Mouse (Mus musculus) liver, adult 2 months (tissue): ENCODE measurements around the gene Cycs. TPM values are rescaled to one million over a fixed set of nuclear protein-coding genes. Genes with fewer than 3 reads are reported as not detected.
"Not testable (repeated sequence)": the region's sequence is repeated elsewhere in the genome, so short reads cannot be mapped to it uniquely, and the experiment has no call there.

Experiments
- DNase-seq: peaks from one replicate; pipeline ENCODE4 v3.0.0-alpha.2; 2011; ENCODE audit warnings: low read depth, low spot score; ENCODE audit errors: extremely low read depth
- H3K27ac ChIP-seq: fragments of 200-500 bp; replicated peaks from 2 replicates; pipeline ENCODE4 v1.5.1; 2012; ENCODE audit warnings: low read depth, mild to moderate bottlenecking, control low read depth, inconsistent platforms, low read length; ENCODE audit not compliant: insufficient read depth
- H3K27me3 ChIP-seq: fragments of 200-500 bp; 2 replicates; pipeline ENCODE4 v1.6.1; 2012; ENCODE audit warnings: mild to moderate bottlenecking, moderate library complexity, low read length, inconsistent platforms; ENCODE audit not compliant: control insufficient read depth, insufficient read depth
- H3K36me3 ChIP-seq: fragments of 200-500 bp; 2 replicates; pipeline ENCODE4 v1.6.1; 2012; ENCODE audit warnings: low read length, inconsistent platforms; ENCODE audit not compliant: control insufficient read depth, insufficient read depth
- H3K4me1 ChIP-seq: fragments of 200-500 bp; 2 replicates; pipeline ENCODE4 v1.6.1; 2011; ENCODE audit warnings: low read length; ENCODE audit not compliant: control insufficient read depth, insufficient read depth
- H3K4me3 ChIP-seq: fragments of 200-500 bp; 2 replicates; pipeline ENCODE4 v1.5.1; 2011; ENCODE audit warnings: low read depth, mild to moderate bottlenecking, control low read depth, low read length, moderate library complexity; ENCODE audit not compliant: insufficient read depth
- H3K79me2 ChIP-seq: fragments of 200-500 bp; 2 replicates; pipeline ENCODE4 v1.6.1; 2012; ENCODE audit warnings: inconsistent platforms, mild to moderate bottlenecking, low read length, moderate library complexity; ENCODE audit not compliant: control insufficient read depth, insufficient read depth
- H3K9ac ChIP-seq: fragments of 200-500 bp; 2 replicates; pipeline ENCODE4 v1.6.1; 2012; ENCODE audit warnings: low read depth, mild to moderate bottlenecking, control low read depth, inconsistent platforms, low read length
- CTCF ChIP-seq: fragments of 200-500 bp; IDR thresholded peaks from 2 replicates; pipeline ENCODE4 v1.5.1; 2011; ENCODE audit warnings: low read depth, low read length, control low read depth
- POLR2A ChIP-seq: fragments of 200-500 bp; IDR thresholded peaks from 2 replicates; pipeline ENCODE4 v1.6.1; 2011; ENCODE audit warnings: low read length, control low read depth; ENCODE audit not compliant: insufficient read depth; ENCODE audit errors: extremely low read depth
- WGBS: fragments of 180-500 bp; shearing (Covaris S2); methylation state at CpG from one replicate; pipeline ENCODE4 v1.1.7; 2018; 5-methylcytosine and 5-hydroxymethylcytosine counted together
- polyA plus RNA-seq: library from polyadenylated mRNA; depleted of rRNA; stranded (reverse); fragments of >200 nt; gene quantifications from 2 replicates; pipeline ENCODE4 v1.2.3, GENCODE M21; 2012
- total RNA-seq: library from RNA; depleted of rRNA; stranded (reverse); fragments of >200 nt; gene quantifications from 2 replicates; pipeline ENCODE4 v1.2.3, GENCODE M21; 2014

Gene Cycs
- total and polyA plus RNA-seq, 2 experiments, result 2.9 to 52.9 TPM

DNA sequence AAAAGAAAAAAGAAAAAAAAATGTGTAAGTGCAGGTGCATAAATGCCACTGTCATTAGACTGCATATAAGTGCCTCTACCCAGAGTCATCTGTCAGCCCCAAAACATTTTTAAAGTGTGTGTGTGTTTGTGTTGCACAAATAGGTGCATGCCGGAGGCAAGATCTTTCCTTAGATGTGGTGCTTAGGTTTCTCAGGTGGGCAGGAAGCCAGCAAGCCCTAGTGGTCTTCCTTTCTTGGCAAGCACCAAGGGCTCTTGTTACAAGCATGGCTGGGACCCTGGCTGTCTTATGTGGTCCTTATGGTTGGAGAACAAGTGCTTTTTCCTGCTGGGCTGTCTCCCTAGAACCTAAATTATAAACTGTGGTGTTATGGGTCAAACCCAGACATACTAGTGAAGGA, 5.3 kb upstream of the Cycs start:
- H3K27ac ChIP-seq, result no peak overlapping the region
- H3K27me3 ChIP-seq, result no peaks in the 10 kb centered on the region
- no peaks in the 10 kb centered on the region for H3K4me1 ChIP-seq
- TF ChIP-seq CTCF (no peak), POLR2A (no peak)
- H3K4me3 ChIP-seq, result no peak overlapping the region
- H3K9ac ChIP-seq, result no peak overlapping the region
- H3K36me3 ChIP-seq, result no peaks in the 10 kb centered on the region
- WGBS, result 91% methylated on average over 1 of the region's 1 CpGs
- no peak for DNase-seq
- H3K79me2 ChIP-seq, result no peaks in the 10 kb centered on the region

DNA sequence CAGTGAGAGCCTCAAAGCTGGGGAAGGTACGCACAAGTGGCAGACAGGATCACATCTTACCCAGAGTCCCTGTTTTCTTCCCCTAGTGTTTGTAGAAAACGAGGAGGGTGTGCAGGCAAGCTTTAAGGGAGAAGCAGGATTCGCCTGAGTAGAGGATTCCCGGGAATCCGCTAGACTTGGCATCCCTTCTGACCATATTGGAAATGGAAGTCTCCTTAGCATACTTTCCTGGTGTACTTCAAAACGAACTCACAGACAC, 588 bp upstream of the Cycs start:
- Histone ChIP-seq H3K9ac (peak overlapping the region; percentile 76), H3K27ac (peak overlapping the region; percentile 81), H3K79me2 (no peaks in the 10 kb centered on the region; the same call in 1 of the 2 replicates), H3K4me1 (0 out of 2 replicates have a peak, but pooled peaks cover 2% of the 10 kb centered on the region), H3K36me3 (peaks cover 11% of the 10 kb centered on the region), H3K27me3 (no peaks in the 10 kb centered on the region), H3K4me3 (peak overlapping the region; percentile 69)
- no peak for TF ChIP-seq POLR2A
- TF ChIP-seq CTCF, result no peak
- no peak for DNase-seq
- 1% methylated on average over 6 of the region's 6 CpGs for WGBS

DNA sequence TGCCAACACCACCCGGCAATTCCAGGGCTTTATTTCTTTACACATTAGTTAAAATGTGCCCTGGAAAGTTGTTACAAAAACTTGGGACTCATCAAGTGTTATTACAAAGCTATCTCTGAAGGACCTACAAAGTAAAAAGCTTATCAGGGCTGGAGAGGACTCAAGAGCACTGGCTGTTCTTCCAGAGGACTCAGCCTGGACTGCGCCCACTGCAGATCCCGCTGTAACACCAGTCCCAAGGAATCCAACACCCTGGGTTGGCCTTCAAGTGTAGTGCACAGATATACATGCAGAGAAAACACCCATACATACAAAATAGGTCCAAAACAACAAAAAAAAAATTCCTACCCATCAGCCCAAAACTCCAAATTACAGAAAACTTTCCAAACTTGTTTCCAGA, 2.7 kb downstream of the Cycs start:
- H3K9ac ChIP-seq, result no peak overlapping the region
- H3K36me3 ChIP-seq, result peaks cover 11% of the 10 kb centered on the region
- no peak overlapping the region for H3K27ac ChIP-seq
- no peaks in the 10 kb centered on the region; the same call in 1 of the 2 replicates for H3K79me2 ChIP-seq
- H3K4me3 ChIP-seq, result no peak overlapping the region
- H3K4me1 ChIP-seq, result 0 out of 2 replicates have a peak, but pooled peaks cover 2% of the 10 kb centered on the region
- no peak for TF ChIP-seq CTCF
- TF ChIP-seq POLR2A, result no peak
- WGBS, result 84% methylated on average over 3 of the region's 3 CpGs
- no peaks in the 10 kb centered on the region for H3K27me3 ChIP-seq
- DNase-seq, result no peak

GRCm38 (mm10) chr6:50562421-50562820, 3.9 kb downstream of the Cycs start:
- no peak overlapping the region for H3K27ac ChIP-seq

DNA sequence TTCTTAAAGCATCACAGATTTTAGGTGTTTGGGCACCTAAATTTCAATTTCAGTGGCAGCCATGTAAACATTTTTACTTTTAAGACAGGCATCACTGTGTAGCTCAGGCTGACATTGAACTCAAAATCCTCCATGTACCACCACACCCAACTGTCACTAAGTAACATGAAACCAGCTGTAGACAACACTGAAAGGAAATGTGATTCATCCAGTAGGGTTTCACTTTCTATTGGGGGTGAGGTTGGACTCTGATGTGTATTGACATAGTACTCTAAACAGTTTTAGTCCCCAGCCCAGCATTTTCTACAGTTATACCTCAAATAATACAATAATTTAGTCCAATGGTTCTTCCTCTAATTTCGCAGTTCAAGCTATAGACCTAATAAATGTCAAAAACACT, 5.6 kb downstream of the Cycs start:
- H3K27ac ChIP-seq, result no peak overlapping the region
- no peak for TF ChIP-seq POLR2A
- peaks cover 11% of the 10 kb centered on the region for H3K36me3 ChIP-seq
- no peaks in the 10 kb centered on the region; the same call in 1 of the 2 replicates for H3K79me2 ChIP-seq
- no peak for DNase-seq
- WGBS, result 93% methylated on average over 1 of the region's 1 CpGs
- H3K4me1 ChIP-seq, result 0 out of 2 replicates have a peak, but pooled peaks cover 2% of the 10 kb centered on the region
- H3K27me3 ChIP-seq, result no peaks in the 10 kb centered on the region
- H3K9ac ChIP-seq, result no peak overlapping the region
- no peak overlapping the region for H3K4me3 ChIP-seq

More at GRCm38 (mm10) chr6:50562421-50562820, 3.9 kb downstream of the Cycs start:
- 96% methylated on average over 4 of the region's 4 CpGs for WGBS
- H3K4me3 ChIP-seq, result no peak overlapping the region
- no peaks in the 10 kb centered on the region for H3K27me3 ChIP-seq
- H3K9ac ChIP-seq, result no peak overlapping the region
- no peak for TF ChIP-seq CTCF
- no peak for TF ChIP-seq POLR2A
- no peaks in the 10 kb centered on the region; the same call in 1 of the 2 replicates for H3K79me2 ChIP-seq
- peaks cover 11% of the 10 kb centered on the region for H3K36me3 ChIP-seq
- DNase-seq, result no peak
- H3K4me1 ChIP-seq, result 0 out of 2 replicates have a peak, but pooled peaks cover 2% of the 10 kb centered on the region

DNA sequence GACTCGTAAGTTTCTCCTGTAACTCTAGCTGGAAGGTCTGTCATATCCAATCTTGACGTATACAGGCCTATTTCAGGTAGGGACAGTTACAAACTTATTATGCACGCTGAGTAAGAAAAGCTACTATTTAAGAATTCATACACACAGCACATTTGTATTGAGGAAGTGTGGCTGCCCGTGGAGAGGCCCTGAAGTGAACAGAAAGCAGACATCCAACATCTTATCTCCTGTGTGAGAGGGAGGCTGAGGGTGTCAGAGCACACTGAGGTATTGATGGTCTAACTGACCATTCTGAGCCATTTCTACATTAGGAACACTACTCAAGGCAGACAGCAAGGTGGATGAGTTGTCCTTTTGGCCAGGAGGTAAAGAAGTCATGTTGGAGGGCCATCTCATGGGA, 7.5 kb downstream of the Cycs start:
- no peak overlapping the region for H3K4me3 ChIP-seq
- no peaks in the 10 kb centered on the region for H3K79me2 ChIP-seq
- no peak for DNase-seq
- no peaks in the 10 kb centered on the region for H3K27me3 ChIP-seq
- TF ChIP-seq POLR2A, result no peak
- no peak for TF ChIP-seq CTCF
- H3K36me3 ChIP-seq, result peaks cover 8% of the 10 kb centered on the region
- no peaks in the 10 kb centered on the region for H3K4me1 ChIP-seq
- no peak overlapping the region for H3K9ac ChIP-seq
- H3K27ac ChIP-seq, result no peak overlapping the region
- 82% methylated on average over 4 of the region's 4 CpGs for WGBS

GRCm38 (mm10) chr6:50557566-50557965, 8.8 kb downstream of the Cycs start:
- H3K36me3 ChIP-seq, result no peaks in the 10 kb centered on the region
- no peaks in the 10 kb centered on the region for H3K27me3 ChIP-seq
- no peak for DNase-seq
- no peak for TF ChIP-seq POLR2A
- 0 out of 2 replicates have a peak, but pooled peaks have one; percentile 2 for TF ChIP-seq CTCF
- no peaks in the 10 kb centered on the region for H3K4me1 ChIP-seq
- H3K4me3 ChIP-seq, result no peak overlapping the region
- H3K79me2 ChIP-seq, result no peaks in the 10 kb centered on the region
- 93% methylated on average over 6 of the region's 6 CpGs for WGBS
- no peak overlapping the region for H3K27ac ChIP-seq
- no peak overlapping the region for H3K9ac ChIP-seq

GRCm38 (mm10) chr6:50554223-50554622, 12.1 kb downstream of the Cycs start:
- WGBS, result 75% methylated on average over 2 of the region's 2 CpGs
- not testable (repeated sequence) for H3K27me3 ChIP-seq, H3K27ac ChIP-seq, H3K4me1 ChIP-seq, H3K4me3 ChIP-seq, H3K79me2 ChIP-seq, H3K36me3 ChIP-seq, H3K9ac ChIP-seq, DNase-seq
